Mouse (Mus musculus): Measurements from ENCODE around the gene Ivd. TPM values are rescaled to one million over a fixed set of nuclear protein-coding genes. Genes with fewer than 3 reads are reported as not detected.

The Ivd gene
- polyA plus RNA-seq (2012; ENCODE audit: insufficient read depth, insufficient read length, missing spikeins): 63.4 and 76.0 TPM in 2 replicates

DNA sequence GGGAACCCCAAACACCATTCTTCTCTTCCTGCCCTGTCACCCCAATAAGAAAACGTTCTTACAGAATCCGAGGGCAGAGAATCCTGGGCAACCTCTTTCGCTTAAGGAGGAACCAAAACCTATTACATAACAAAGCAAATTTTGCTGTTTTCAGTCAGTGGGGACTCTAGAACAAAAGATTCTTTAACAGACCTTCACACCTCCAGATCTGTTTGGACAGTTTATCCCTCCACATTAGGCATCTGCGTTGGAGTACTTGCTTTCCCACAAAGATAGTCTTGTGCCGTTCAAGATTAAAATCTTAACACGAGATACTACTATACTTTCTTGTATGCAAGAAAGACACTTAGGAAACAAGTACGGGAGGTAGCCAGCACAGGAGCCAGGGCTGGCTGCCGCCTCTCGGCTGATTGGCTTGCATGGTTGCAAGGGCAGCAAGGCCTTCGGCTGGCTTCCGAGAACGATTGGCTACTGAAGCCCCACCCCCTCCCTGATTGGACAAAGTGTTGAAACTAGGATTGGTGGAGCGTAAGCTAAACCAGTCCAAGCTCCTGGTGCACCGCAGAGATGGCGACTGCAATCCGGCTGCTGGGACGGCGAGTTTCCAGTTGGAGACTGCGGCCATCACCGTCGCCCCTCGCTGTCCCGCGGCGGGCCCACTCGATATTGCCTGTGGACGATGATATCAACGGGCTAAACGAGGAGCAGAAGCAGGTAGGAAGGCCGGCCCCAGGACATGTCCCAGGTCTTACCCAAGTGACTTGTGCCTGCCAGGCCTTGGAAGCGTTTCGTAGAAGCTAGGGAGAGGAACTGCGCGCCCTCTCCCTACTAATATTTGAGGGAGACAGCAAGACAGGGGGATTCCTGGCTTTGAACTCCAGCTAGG is at the start of gene Ivd:
Gene Ivd, plus strand, starts transcription at position 501 of the 886 bp plus-strand sequence.
- TF ChIP-seq CTCF (IDR thresholded peaks at IDR 0.05; ENCODE audit: low read depth, low read length) (no peak), POLR2A (IDR thresholded peaks at IDR 0.05; ENCODE audit: borderline replicate concordance, low read depth, low read length) (no peak)
- H3K27ac ChIP-seq (ENCODE audit: insufficient read depth, low read depth, low read length): peak within 1 kb of the TSS; percentile 76
- H3K4me3 ChIP-seq (ENCODE audit: insufficient read depth, low read length): peak within 1 kb of the TSS; percentile 91
- H3K4me1 ChIP-seq (ENCODE audit: control insufficient read depth, insufficient read depth, low read length): peaks cover 17% of the 10 kb centered on the region

DNA sequence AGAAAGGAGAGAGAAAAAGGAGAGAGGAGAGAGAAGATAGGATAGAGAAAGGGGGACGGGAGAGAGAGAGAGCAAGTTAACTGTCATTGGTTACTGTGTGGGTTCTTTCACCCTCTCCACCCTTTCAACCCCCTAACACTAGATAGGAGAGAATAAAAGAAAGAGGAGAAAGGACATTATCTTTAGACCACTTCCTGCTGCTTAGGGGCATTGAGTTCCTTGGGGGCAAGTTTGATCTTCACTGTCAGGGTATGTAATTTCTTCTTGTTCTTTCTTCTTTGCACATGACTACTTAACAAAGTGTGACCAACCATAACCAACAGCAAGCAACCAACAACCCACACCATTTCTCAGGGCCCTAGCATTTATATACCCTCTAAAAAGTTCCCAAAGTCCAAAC is 49.0 kb upstream of the Ivd start:
- no peak overlapping the region for H3K27ac ChIP-seq (ENCODE audit: insufficient read depth, low read depth, low read length)
- peaks cover 4% of the 10 kb centered on the region for H3K4me1 ChIP-seq (ENCODE audit: control insufficient read depth, insufficient read depth, low read length)
- H3K4me3 ChIP-seq (ENCODE audit: insufficient read depth, low read length): no peak overlapping the region
- TF ChIP-seq CTCF (IDR thresholded peaks at IDR 0.05; ENCODE audit: low read depth, low read length) (no peak), POLR2A (IDR thresholded peaks at IDR 0.05; ENCODE audit: borderline replicate concordance, low read depth, low read length) (no peak)

DNA sequence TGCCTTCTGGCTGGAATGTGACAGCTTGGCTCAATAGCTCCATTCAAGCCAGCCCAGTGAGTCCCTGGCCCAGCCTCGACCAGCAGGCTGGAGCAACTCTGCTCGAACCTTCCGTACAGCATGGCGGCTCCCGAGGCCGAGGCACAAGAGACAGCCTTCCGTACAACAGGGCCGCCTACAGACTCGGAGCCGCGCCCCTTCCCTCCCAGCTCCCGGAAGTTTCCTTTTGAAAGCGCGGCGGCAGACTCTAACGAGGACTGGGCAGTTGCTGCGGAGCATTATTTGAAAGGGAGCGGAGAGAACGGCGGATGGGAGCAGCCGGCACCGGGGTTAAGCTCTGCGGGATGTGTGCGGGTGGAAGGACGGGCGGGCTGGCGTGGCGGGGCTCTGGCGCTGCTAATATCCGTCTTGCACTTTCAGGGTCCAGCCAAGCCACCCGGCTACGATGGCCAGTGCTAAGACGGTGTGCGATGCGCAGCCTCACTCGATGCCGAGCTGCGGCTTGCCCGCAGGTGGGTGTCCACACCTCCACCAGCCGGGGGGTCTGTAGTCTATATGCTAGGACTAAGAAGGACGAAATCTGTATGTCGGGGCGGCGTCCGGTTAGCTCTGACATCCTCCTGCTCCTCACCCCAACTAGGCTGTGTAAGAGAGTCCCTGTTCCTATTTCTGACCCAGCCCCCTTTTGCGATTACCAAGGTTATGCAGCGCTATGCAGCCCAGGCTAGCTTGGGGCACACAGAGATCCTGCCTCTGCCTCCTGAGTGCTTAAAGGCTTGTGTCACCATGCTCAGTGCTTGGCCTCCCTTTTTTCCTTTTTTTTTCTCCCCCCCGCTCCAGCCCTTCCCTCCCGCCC is 47.5 kb upstream of the Ivd start, which contains the start of gene Knstrn:
Gene Knstrn, plus strand, starts transcription at position 23 of the 856 bp plus-strand sequence.
- Histone ChIP-seq H3K4me1 (ENCODE audit: control insufficient read depth, insufficient read depth, low read length) (peaks cover 4% of the 10 kb centered on the region), H3K4me3 (ENCODE audit: insufficient read depth, low read length) (peak within 1 kb of the TSS; percentile 88), H3K27ac (ENCODE audit: insufficient read depth, low read depth, low read length) (peak within 1 kb of the TSS; percentile 21)
- TF ChIP-seq POLR2A (IDR thresholded peaks at IDR 0.05; ENCODE audit: borderline replicate concordance, low read depth, low read length) (no peak), CTCF (IDR thresholded peaks at IDR 0.05; ENCODE audit: low read depth, low read length) (no peak)

DNA sequence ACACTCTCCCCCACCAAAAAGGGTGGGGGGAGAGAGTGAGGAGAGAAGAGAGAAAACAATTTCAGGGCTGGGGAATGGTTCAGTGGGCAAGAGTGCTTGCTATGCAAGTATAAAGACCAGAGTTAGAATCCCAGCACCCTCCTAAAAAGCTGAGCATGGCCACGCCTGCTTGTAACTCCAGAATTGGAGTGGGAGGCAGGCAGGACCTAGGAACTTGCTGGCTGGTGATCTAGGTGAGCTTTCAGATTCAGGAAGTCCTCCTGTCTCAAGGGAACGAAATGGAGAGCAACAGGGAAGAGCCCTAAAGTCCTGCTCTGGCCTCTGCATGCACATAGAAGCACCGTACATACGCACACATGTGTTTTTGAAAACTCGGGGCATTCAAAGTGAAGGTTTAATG is 39.0 kb upstream of the Ivd start:
- TF ChIP-seq CTCF (IDR thresholded peaks at IDR 0.05; ENCODE audit: low read depth, low read length) (no peak), POLR2A (IDR thresholded peaks at IDR 0.05; ENCODE audit: borderline replicate concordance, low read depth, low read length) (no peak)
- Histone ChIP-seq H3K27ac (ENCODE audit: insufficient read depth, low read depth, low read length) (no peak overlapping the region), H3K4me1 (ENCODE audit: control insufficient read depth, insufficient read depth, low read length) (no peaks in the 10 kb centered on the region), H3K4me3 (ENCODE audit: insufficient read depth, low read length) (no peak overlapping the region)

DNA sequence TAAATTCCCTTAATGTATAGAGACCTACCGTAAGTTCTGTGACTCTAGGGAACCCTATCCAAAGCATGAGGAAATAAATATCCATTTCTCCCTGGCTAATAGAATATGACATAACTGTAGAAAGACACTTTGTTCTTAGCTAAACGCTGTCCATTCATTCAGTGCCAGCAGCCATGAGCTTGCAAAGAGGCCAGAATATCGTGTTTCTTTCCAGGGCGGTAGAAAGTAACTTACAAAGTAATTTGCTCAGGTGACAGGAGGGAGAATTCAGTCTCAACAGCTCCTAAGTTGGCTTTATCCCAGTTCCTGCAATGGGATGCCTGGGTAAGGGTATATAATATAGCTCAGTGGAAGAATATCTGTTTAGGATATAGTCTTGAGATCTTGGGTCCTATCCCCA is 37.4 kb upstream of the Ivd start:
- Histone ChIP-seq H3K4me3 (ENCODE audit: insufficient read depth, low read length) (no peak overlapping the region), H3K27ac (ENCODE audit: insufficient read depth, low read depth, low read length) (no peak overlapping the region), H3K4me1 (ENCODE audit: control insufficient read depth, insufficient read depth, low read length) (no peaks in the 10 kb centered on the region)
- TF ChIP-seq POLR2A (IDR thresholded peaks at IDR 0.05; ENCODE audit: borderline replicate concordance, low read depth, low read length) (no peak), CTCF (IDR thresholded peaks at IDR 0.05; ENCODE audit: low read depth, low read length) (no peak)

DNA sequence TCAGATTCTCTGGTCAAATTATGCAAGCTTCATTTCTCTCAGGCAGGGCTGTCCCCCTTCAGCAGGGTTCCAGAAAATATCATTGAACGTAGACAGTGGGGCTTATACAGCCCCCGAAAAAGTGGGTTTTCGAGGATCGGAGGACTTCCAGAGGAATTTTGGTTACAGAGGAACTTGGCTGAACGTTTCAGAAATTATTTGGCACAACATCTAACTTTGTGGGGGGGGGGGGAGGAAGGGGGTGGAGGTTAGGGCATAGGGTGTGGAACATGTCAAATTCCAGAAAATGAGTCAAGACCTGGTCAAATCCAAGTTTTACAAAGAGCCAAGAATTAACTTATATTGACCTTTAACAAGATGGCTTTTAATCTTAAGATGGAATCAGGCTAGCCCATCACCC is 32.7 kb upstream of the Ivd start:
- H3K4me1 ChIP-seq (ENCODE audit: control insufficient read depth, insufficient read depth, low read length): no peaks in the 10 kb centered on the region
- H3K4me3 ChIP-seq (ENCODE audit: insufficient read depth, low read length): no peak overlapping the region
- no peak for TF ChIP-seq POLR2A (IDR thresholded peaks at IDR 0.05; ENCODE audit: borderline replicate concordance, low read depth, low read length)
- H3K27ac ChIP-seq (ENCODE audit: insufficient read depth, low read depth, low read length): no peak overlapping the region

DNA sequence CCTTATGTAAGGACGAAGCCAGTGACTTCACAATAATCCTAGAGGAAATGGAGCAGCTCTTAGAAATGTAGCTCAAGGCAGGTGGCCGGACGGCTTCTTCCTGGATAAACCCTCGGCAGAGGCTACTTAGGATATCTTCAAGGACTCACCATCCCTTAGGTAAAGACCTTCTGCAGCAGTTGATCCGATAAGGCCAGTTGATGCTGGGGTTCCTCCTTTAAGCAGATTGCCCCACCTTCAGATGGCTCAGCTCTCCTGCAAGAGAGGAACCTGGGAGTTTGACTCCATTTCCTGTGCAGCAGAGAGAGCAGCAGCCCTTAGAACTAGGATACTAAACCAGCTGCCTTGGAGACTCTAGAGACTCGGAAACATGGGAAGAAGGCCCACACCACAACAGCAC is 27.7 kb upstream of the Ivd start:
- no peak for TF ChIP-seq CTCF (IDR thresholded peaks at IDR 0.05; ENCODE audit: low read depth, low read length)
- Histone ChIP-seq H3K4me1 (ENCODE audit: control insufficient read depth, insufficient read depth, low read length) (no peaks in the 10 kb centered on the region), H3K27ac (ENCODE audit: insufficient read depth, low read depth, low read length) (no peak overlapping the region)

DNA sequence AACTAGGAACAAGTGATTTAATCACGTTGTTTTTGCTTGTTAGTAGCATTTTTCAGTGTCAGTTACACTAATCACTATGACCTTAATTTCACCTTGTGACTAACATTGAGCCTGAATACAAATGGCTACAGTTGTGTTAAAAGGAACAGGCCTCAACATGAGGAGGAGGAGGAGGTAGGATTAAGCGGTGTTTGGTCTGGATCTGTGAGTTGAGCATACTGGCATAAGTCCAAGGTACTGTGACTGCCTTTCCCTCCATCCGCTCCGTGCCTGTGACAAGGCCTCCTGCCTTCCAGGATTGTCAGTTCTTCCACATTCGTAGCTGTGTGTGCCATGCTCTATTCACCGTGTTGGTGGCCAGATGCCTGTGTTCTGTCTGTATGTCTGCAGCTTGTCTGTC is 26.6 kb upstream of the Ivd start:
- no peaks in the 10 kb centered on the region for H3K4me1 ChIP-seq (ENCODE audit: control insufficient read depth, insufficient read depth, low read length)
- no peak overlapping the region for H3K4me3 ChIP-seq (ENCODE audit: insufficient read depth, low read length)
- no peak overlapping the region for H3K27ac ChIP-seq (ENCODE audit: insufficient read depth, low read depth, low read length)
- no peak for TF ChIP-seq POLR2A (IDR thresholded peaks at IDR 0.05; ENCODE audit: borderline replicate concordance, low read depth, low read length)

More for the DNA sequence above, 27.7 kb upstream of the Ivd start:
- H3K4me3 ChIP-seq (ENCODE audit: insufficient read depth, low read length): no peak overlapping the region

DNA sequence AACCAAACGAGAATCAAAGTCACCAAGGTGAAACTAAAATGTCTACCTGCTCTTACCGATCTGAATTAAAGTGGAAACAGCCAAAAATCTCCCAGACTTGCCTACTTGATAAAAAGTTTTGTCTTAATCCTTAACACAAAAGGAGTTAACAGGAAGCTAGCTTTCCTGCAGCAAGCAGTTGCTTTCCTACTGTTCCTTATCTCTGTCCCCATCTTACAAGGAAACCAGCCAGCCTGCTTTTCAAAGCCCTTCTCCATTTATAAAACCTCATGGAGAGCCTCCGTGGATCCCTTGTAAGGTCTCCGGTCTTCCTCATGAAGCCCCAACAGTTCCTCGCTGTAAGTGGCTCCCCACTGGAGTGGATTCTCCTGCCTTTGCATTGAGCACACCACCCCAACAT is 23.4 kb upstream of the Ivd start:
- H3K4me1 ChIP-seq (ENCODE audit: control insufficient read depth, insufficient read depth, low read length): peaks cover 10% of the 10 kb centered on the region
- no peak overlapping the region for H3K4me3 ChIP-seq (ENCODE audit: insufficient read depth, low read length)
- TF ChIP-seq POLR2A (IDR thresholded peaks at IDR 0.05; ENCODE audit: borderline replicate concordance, low read depth, low read length): no peak
- TF ChIP-seq CTCF (IDR thresholded peaks at IDR 0.05; ENCODE audit: low read depth, low read length): no peak
- no peak overlapping the region for H3K27ac ChIP-seq (ENCODE audit: insufficient read depth, low read depth, low read length)

DNA sequence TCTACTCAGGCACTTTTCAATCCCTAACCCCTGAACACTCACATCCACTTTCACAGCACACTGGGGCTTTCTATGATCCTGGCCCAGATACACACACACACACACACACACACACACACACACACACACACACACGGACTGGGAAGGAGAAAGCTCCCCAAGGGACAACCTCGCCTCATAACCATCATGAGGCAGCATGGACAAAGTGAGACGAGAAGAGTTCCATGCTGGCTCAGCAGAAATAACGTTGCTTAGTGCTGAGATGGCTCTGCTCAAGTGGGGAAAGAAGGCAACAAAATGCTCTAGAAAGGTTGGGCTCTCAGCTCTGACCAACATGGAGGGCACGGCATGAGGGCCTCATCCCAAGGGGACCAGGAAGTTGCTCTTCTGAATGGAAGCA is 20.6 kb upstream of the Ivd start:
- Histone ChIP-seq H3K4me1 (ENCODE audit: control insufficient read depth, insufficient read depth, low read length) (peaks cover 10% of the 10 kb centered on the region), H3K4me3 (ENCODE audit: insufficient read depth, low read length) (no peak overlapping the region), H3K27ac (ENCODE audit: insufficient read depth, low read depth, low read length) (no peak overlapping the region)
- TF ChIP-seq POLR2A (IDR thresholded peaks at IDR 0.05; ENCODE audit: borderline replicate concordance, low read depth, low read length) (no peak), CTCF (IDR thresholded peaks at IDR 0.05; ENCODE audit: low read depth, low read length) (no peak)

Data from bone marrow macrophage, adult 2 months (primary cell).